Mouse (Mus musculus) E14TG2a.4 (cell line): ENCODE measurements around the gene Macrod1.

Experiments used
- H3K27me3 ChIP-seq: 2 replicates; pipeline ENCODE4 v1.6.1; 2014; ENCODE audit warnings: low read length, control low read depth; ENCODE audit not compliant: insufficient read depth
- H3K36me3 ChIP-seq: 2 replicates; pipeline ENCODE4 v1.6.1; 2014; ENCODE audit warnings: low read length, control low read depth; ENCODE audit not compliant: insufficient read depth
- H3K4me1 ChIP-seq: replicated peaks from 2 replicates; pipeline ENCODE4 v1.6.1; 2014; ENCODE audit warnings: low read depth, low read length, control low read depth
- H3K4me3 ChIP-seq: replicated peaks from 2 replicates; pipeline ENCODE4 v1.5.1; 2014; ENCODE audit warnings: mild to moderate bottlenecking, low read length
- H3K9me3 ChIP-seq: 2 replicates; pipeline ENCODE4 v1.6.1; 2014; ENCODE audit warnings: low read length, control low read depth
- CTCF ChIP-seq: conservative IDR thresholded peaks from 2 replicates; pipeline ENCODE4 v1.5.1; 2014; ENCODE audit warnings: low read length
- NANOG ChIP-seq: IDR thresholded peaks from 2 replicates; pipeline ENCODE4 v1.6.1; 2014; ENCODE audit warnings: borderline replicate concordance, low read length, mixed read lengths
- POU5F1 ChIP-seq: IDR thresholded peaks from 2 replicates; pipeline ENCODE4 v1.6.1; 2014; ENCODE audit warnings: low read length, borderline replicate concordance

The Macrod1 gene

DNA sequence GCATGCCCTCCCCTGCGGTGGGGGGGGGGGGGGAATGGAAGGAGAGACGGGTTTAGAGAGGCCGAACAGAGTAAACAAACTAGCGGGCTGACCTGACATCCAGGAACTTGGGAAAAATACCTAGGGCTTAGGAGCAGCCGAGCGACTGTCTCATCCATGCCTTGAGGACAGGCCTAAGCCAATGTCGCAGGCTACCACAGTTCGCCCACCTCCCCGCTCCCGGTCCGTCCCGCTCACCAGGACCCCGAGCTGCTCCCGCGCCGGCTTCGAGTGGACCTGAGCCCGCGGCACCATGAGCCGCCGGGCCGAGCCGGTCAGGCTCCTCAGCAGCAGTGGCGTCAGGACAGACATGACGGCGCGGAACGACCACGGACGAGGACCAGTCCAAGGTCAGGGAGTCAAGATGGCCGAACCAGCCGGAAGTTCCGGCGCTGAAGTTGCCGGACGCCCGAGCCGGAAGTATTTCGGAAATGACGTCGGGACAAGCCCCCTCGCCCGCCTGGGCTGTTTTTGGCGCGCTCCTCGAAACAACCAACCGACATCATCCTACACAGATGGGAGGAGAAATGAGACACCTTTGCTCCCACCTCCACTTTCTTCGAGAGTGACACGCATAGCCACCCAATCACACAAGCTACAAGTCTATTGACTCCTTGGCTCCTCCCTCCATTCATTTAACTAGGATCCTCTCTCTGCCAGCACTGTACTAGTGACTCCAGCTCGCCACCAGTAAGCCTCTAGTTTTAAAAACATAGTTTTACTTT lies 160.7 kb downstream of the Macrod1 start, which contains the start of gene Cox8a:
Cox8a (minus strand) TSS at position 455 of the 764 bp plus-strand sequence.
- Histone ChIP-seq H3K4me3 (peak within 1 kb of the TSS; percentile 96), H3K4me1 (peaks cover 68% of the 10 kb centered on the region), H3K27me3 (no peaks in the 10 kb centered on the region), H3K9me3 (peaks cover 7% of the 10 kb centered on the region; the same call in 1 of the 2 replicates), H3K36me3 (peaks cover 48% of the 10 kb centered on the region)
- TF ChIP-seq POU5F1: no peak
- TF ChIP-seq NANOG: no peak
- no peak for TF ChIP-seq CTCF

DNA sequence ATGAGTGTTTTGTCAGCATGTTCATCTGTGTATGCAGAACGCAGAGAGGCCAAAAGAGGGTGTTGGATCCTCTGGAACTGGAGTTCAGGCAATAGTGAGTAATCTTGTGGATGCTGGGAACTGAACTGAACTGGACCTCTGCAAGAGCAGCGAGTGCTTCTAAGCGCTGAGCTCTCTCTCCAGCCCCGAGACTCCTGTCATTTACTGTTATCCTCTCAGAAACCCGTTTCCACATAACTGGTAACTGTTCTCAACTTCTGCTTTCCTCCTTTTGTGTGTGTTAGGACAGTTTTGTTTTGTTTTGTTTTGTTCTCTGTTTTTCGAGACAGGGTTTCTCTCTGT lies 161.3 kb downstream of the Macrod1 start:
- peak overlapping the region; percentile 77 for H3K4me3 ChIP-seq
- no peak for TF ChIP-seq NANOG
- no peak for TF ChIP-seq POU5F1
- TF ChIP-seq CTCF: no peak
- H3K4me1 ChIP-seq: peaks cover 68% of the 10 kb centered on the region
- peaks cover 44% of the 10 kb centered on the region for H3K36me3 ChIP-seq
- peaks cover 7% of the 10 kb centered on the region; the same call in 1 of the 2 replicates for H3K9me3 ChIP-seq
- H3K27me3 ChIP-seq: no peaks in the 10 kb centered on the region

DNA sequence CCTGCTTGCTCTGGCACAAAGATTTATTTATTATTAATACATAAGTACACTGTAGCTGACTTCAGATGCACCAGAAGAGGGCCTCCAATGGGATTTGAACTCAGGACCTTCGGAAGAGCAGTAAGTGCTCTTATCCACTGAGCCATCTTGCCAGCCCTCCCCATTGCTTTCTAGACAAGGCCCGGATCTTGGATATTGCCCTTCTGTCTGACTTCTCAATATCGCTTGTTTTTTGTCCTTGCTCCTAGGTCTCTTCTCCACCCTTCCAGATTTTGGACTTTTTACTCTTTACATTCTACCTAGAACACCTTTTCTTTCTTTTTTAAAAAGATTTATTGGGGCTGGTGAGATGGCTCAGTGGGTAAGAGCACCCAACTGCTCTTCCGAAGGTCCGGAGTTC lies 162.1 kb downstream of the Macrod1 start:
- Histone ChIP-seq H3K36me3 (peaks cover 36% of the 10 kb centered on the region), H3K9me3 (peaks cover 7% of the 10 kb centered on the region; the same call in 1 of the 2 replicates), H3K27me3 (no peaks in the 10 kb centered on the region), H3K4me1 (peaks cover 68% of the 10 kb centered on the region), H3K4me3 (peak overlapping the region; percentile 77)
- TF ChIP-seq CTCF (no peak), NANOG (no peak), POU5F1 (no peak)

DNA sequence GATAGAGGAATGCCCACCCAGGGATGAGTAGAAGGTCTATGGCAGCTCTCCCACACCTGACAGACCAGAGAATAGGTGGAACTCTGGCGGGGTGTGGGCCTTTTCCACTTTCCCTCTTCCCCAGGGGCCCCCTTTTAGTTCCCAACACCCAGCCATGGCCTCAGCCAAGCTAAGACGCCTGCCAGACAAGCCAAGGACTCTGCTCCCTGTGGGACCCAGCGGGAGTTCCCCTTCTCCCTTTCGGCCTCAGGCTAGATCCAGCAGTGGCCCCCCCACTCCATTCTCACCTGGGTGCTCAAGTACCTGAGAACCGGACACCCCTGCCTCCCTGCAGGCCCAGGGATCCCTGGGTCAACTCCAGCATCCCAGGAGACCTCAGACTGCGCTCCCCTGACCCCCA lies 165.6 kb downstream of the Macrod1 start:
- no peaks in the 10 kb centered on the region for H3K27me3 ChIP-seq
- H3K9me3 ChIP-seq: peaks cover 7% of the 10 kb centered on the region; the same call in 1 of the 2 replicates
- peaks cover 37% of the 10 kb centered on the region for H3K36me3 ChIP-seq
- peaks cover 73% of the 10 kb centered on the region for H3K4me1 ChIP-seq
- H3K4me3 ChIP-seq: no peak overlapping the region
- no peak for TF ChIP-seq POU5F1
- no peak for TF ChIP-seq CTCF
- TF ChIP-seq NANOG: no peak

DNA sequence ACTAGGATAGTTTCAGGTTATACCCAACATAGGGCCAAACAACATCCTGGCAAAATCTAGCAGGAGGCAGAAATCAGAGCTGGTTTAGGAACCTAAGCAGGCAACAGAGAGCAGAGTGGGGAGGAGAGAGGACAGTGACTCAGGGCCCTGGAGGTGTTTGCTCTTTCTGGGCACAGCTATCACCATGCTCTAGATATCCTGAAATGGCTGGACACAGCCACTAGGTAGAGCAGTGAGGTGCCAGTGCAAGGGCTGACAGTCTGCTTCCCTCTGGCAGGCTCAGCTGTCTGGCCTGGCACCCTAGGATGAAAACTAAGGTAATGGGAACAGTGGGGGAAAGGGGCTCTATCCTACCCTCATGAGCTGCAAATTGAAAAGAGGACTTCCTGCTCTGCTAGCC lies 166.9 kb downstream of the Macrod1 start:
- peaks cover 50% of the 10 kb centered on the region for H3K36me3 ChIP-seq
- no peak overlapping the region for H3K4me3 ChIP-seq
- H3K27me3 ChIP-seq: no peaks in the 10 kb centered on the region
- TF ChIP-seq NANOG (no peak), CTCF (no peak), POU5F1 (no peak)
- peaks cover 7% of the 10 kb centered on the region; the same call in 1 of the 2 replicates for H3K9me3 ChIP-seq
- peaks cover 77% of the 10 kb centered on the region for H3K4me1 ChIP-seq

DNA sequence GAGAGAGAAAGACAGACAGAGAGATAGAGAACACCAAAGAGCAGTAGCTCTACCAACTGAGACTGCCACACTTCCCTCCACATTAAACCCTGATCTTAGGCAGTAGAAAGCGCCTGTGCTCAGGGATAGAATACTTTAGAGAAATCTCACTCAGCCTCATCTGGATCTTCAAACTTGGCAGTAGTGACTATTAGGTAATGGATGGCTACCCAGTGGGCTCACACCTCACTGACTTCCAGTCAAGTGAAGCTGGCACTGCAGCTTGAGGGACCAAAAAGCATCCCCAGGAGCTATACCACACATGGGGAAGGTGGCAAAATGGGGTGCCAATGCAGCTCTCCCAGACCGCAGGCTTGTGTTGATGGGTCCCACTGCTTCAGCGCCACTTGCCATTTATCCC lies 167.6 kb downstream of the Macrod1 start:
- Histone ChIP-seq H3K27me3 (no peaks in the 10 kb centered on the region), H3K36me3 (peaks cover 57% of the 10 kb centered on the region), H3K9me3 (peaks cover 7% of the 10 kb centered on the region; the same call in 1 of the 2 replicates), H3K4me1 (peaks cover 73% of the 10 kb centered on the region), H3K4me3 (no peak overlapping the region)
- TF ChIP-seq NANOG (no peak), CTCF (no peak), POU5F1 (no peak)

DNA sequence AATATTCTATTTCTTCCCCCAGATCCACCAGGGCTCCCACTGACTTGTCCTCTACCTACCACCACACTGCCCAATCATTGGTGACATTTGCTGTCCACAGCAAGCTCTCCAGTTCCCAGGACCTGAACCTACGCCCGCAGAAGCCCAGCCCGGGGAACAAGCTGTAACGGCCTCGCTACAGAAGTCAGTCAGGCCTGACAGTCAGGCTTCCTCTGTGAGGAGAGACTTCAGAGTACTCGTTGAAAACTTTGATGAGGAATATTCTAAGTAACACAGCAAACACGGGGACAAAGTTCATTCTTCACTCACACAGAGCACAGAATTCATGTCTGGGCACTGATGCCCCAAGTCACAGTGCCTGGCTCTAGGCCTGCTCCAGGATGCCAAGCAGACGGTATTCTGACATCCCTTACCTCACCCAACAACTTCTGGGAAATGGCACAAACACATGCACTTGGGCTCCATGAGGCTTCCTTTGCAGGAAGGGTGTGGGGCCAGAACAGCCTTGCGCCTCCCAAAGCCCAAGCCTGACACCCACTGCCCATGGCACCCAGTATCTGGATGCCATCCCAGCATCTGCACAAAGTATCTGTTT lies 168.6 kb downstream of the Macrod1 start:
- H3K9me3 ChIP-seq: peaks cover 7% of the 10 kb centered on the region; the same call in 1 of the 2 replicates
- H3K36me3 ChIP-seq: peaks cover 67% of the 10 kb centered on the region
- TF ChIP-seq CTCF (no peak), NANOG (no peak), POU5F1 (no peak)
- H3K27me3 ChIP-seq: no peaks in the 10 kb centered on the region
- peaks cover 75% of the 10 kb centered on the region for H3K4me1 ChIP-seq
- H3K4me3 ChIP-seq: no peak overlapping the region

DNA sequence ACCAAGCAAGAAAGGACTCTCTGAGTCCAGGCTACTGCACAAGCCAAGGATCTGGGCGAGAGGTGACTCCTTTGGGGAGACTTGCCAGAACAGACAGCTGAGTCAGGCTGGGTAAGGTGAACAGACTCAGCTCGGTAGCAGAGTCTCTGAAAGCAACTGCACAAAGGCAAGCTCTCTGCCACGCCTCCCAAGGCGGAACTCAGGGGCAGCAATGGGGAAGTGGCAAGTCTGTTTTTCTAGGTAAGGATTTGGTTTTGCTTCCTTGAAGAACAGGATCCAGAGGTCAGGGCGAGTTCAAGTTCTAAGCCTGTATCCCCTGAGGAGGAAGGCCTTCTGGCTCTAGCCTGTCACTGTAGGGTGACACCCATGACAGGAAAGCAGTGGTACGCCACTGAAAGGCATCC lies 169.9 kb downstream of the Macrod1 start:
- Histone ChIP-seq H3K27me3 (no peaks in the 10 kb centered on the region), H3K9me3 (peaks cover 5% of the 10 kb centered on the region; the same call in 1 of the 2 replicates), H3K4me1 (peaks cover 62% of the 10 kb centered on the region), H3K4me3 (no peak overlapping the region), H3K36me3 (peaks cover 74% of the 10 kb centered on the region)
- TF ChIP-seq NANOG: no peak
- TF ChIP-seq POU5F1: no peak
- TF ChIP-seq CTCF: no peak
